Mouse (Mus musculus): ENCODE data around the gene Plk2. TPM values are rescaled to one million over a fixed set of nuclear protein-coding genes. Genes with fewer than 3 reads are reported as not detected.
"Not testable (repeated sequence)": the region's sequence is repeated elsewhere in the genome, so short reads cannot be mapped to it uniquely, and the experiment has no call there.

Plk2 gene
- total RNA-seq (2021), result 10 to 100 TPM; 51.7 to 68.1 TPM
- long read RNA-seq, experiment 1, transcript Plk2-201 (14 exons, 2,800 nt), result major isoform, 35 of 41 reads
- long read RNA-seq, experiment 1, partial matches to known transcripts, result 4 of 41 reads
- long read RNA-seq, experiment 1, other reads (novel, unspliced or antisense), result 2 of 41 reads
- long read RNA-seq, experiment 2, transcript Plk2-201 (14 exons, 2,800 nt), result major isoform, 101 of 112 reads
- long read RNA-seq, experiment 2, partial matches to known transcripts, result 7 of 112 reads
- long read RNA-seq, experiment 2, other reads (novel, unspliced or antisense), result 4 of 112 reads

- peak; percentile 86 to 88 for DNase-seq (ENCODE audit: low spot score in 2 of 2)
Measured at GRCm38 (mm10) chr13:110394291-110395178, at the start of gene Plk2. Plk2 (plus strand) TSS chr13:110395046.

GRCm38 (mm10) chr13:110346707-110347106 lies 48.1 kb upstream of the Plk2 start:
- DNase-seq (ENCODE audit: low spot score in 2 of 2), result no peak

GRCm38 (mm10) chr13:110351051-110351450 lies 43.8 kb upstream of the Plk2 start:
- DNase-seq (ENCODE audit: low spot score in 2 of 2), result no peak

GRCm38 (mm10) chr13:110356941-110357340 lies 37.9 kb upstream of the Plk2 start, which contains the start of gene Gapt:
Gapt (minus strand) TSS chr13:110357199.
- DNase-seq (ENCODE audit: low spot score in 2 of 2), result no peak

- no peak for DNase-seq (ENCODE audit: low spot score in 2 of 2)
Measured at GRCm38 (mm10) chr13:110363722-110364121, 31.1 kb upstream of the Plk2 start.

GRCm38 (mm10) chr13:110366477-110366876 lies 28.4 kb upstream of the Plk2 start:
- DNase-seq (ENCODE audit: low spot score in 2 of 2), result no peak

- DNase-seq (ENCODE audit: low spot score in 2 of 2), result no peak
Measured at GRCm38 (mm10) chr13:110367961-110368555, 26.8 kb upstream of the Plk2 start.

GRCm38 (mm10) chr13:110368556-110369040 lies 26.2 kb upstream of the Plk2 start:
- DNase-seq (ENCODE audit: low spot score in 2 of 2), result not testable (repeated sequence)

GRCm38 (mm10) chr13:110369673-110370072 lies 25.2 kb upstream of the Plk2 start:
- no peak for DNase-seq (ENCODE audit: low spot score in 2 of 2)

- DNase-seq (ENCODE audit: low spot score in 2 of 2), result no peak
Measured at GRCm38 (mm10) chr13:110382447-110382901, 12.4 kb upstream of the Plk2 start.

GRCm38 (mm10) chr13:110384514-110384913 lies 10.3 kb upstream of the Plk2 start:
- DNase-seq (ENCODE audit: low spot score in 2 of 2), result no peak

- DNase-seq (ENCODE audit: low spot score in 2 of 2), result no peak
Measured at GRCm38 (mm10) chr13:110392210-110392609, 2.6 kb upstream of the Plk2 start.

- DNase-seq (ENCODE audit: low spot score in 2 of 2), result no peak
Measured at GRCm38 (mm10) chr13:110392631-110393030, 2.2 kb upstream of the Plk2 start.

- DNase-seq (ENCODE audit: low spot score in 2 of 2), result peak in 1 of 2 experiments; percentile 10
Measured at GRCm38 (mm10) chr13:110395179-110395794, 441 bp downstream of the Plk2 start.

- DNase-seq (ENCODE audit: low spot score in 2 of 2), result no peak
Measured at GRCm38 (mm10) chr13:110395916-110396685, 1.3 kb downstream of the Plk2 start.

- no peak for DNase-seq (ENCODE audit: low spot score in 2 of 2)
Measured at GRCm38 (mm10) chr13:110397750-110398149, 2.9 kb downstream of the Plk2 start.

- no peak for DNase-seq (ENCODE audit: low spot score in 2 of 2)
Measured at GRCm38 (mm10) chr13:110398513-110399270, 3.8 kb downstream of the Plk2 start.

GRCm38 (mm10) chr13:110401443-110401842 lies 6.6 kb downstream of the Plk2 start:
- DNase-seq (ENCODE audit: low spot score in 2 of 2), result no peak

GRCm38 (mm10) chr13:110401877-110402276 lies 7.0 kb downstream of the Plk2 start:
- DNase-seq (ENCODE audit: low spot score in 2 of 2), result no peak

All from adrenal gland, postnatal 4 days (tissue).